Mouse (Mus musculus): ENCODE results near the gene Lamtor4. TPM values are rescaled to one million over a fixed set of nuclear protein-coding genes. Genes with fewer than 3 reads are reported as not detected.
"Not testable (repeated sequence)": the region's sequence is repeated elsewhere in the genome, so short reads cannot be mapped to it uniquely, and the experiment has no call there.

Lamtor4 gene
- 10 to 100 TPM; 65.5 to 69.9 TPM for total RNA-seq (2021)
- long read RNA-seq, experiment 1, transcript Lamtor4-202 (3 exons, 980 nt), result minor isoform, 24 of 83 reads
- long read RNA-seq, experiment 1, transcript Lamtor4-201 (4 exons, 877 nt), result major isoform, 57 of 83 reads
- long read RNA-seq, experiment 1, partial matches to known transcripts, result 0 of 83 reads
- long read RNA-seq, experiment 1, other reads (novel, unspliced or antisense), result 2 of 83 reads
- long read RNA-seq, experiment 2, transcript Lamtor4-202 (3 exons, 980 nt), result minor isoform, 24 of 65 reads
- long read RNA-seq, experiment 2, transcript Lamtor4-201 (4 exons, 877 nt), result major isoform, 40 of 65 reads
- long read RNA-seq, experiment 2, partial matches to known transcripts, result 0 of 65 reads
- long read RNA-seq, experiment 2, other reads (novel, unspliced or antisense), result 1 of 65 reads

GRCm38 (mm10) chr5:138255353-138256093 is at the start of gene Lamtor4:
TSS of gene Lamtor4 (plus strand) at chr5:138255482.
- peak; percentile 75 to 85 for DNase-seq (ENCODE audit: low spot score in 2 of 2)

GRCm38 (mm10) chr5:138207253-138207652 is 48.0 kb upstream of the Lamtor4 start:
- DNase-seq (ENCODE audit: low spot score in 2 of 2), result no peak

- no peak for DNase-seq (ENCODE audit: low spot score in 2 of 2)
Observed at GRCm38 (mm10) chr5:138207873-138208272, 47.4 kb upstream of the Lamtor4 start.

- not testable (repeated sequence) for DNase-seq (ENCODE audit: low spot score in 2 of 2)
Observed at GRCm38 (mm10) chr5:138216632-138217031, 38.6 kb upstream of the Lamtor4 start.

- DNase-seq (ENCODE audit: low spot score in 2 of 2), result no peak
Observed at GRCm38 (mm10) chr5:138219864-138220263, 35.4 kb upstream of the Lamtor4 start.

- peak; percentile 79 to 82 for DNase-seq (ENCODE audit: low spot score in 2 of 2)
Observed at GRCm38 (mm10) chr5:138222111-138222510, 33.2 kb upstream of the Lamtor4 start.

- no peak for DNase-seq (ENCODE audit: low spot score in 2 of 2)
Observed at GRCm38 (mm10) chr5:138223287-138223686, 32.0 kb upstream of the Lamtor4 start.

- no peak for DNase-seq (ENCODE audit: low spot score in 2 of 2)
Observed at GRCm38 (mm10) chr5:138225700-138226099, 29.6 kb upstream of the Lamtor4 start, which contains the start of gene Nxpe5. TSS of gene Nxpe5 (plus strand) at chr5:138225898.

GRCm38 (mm10) chr5:138226491-138226890 is 28.8 kb upstream of the Lamtor4 start:
- no peak for DNase-seq (ENCODE audit: low spot score in 2 of 2)

GRCm38 (mm10) chr5:138227367-138227766 is 27.9 kb upstream of the Lamtor4 start:
- DNase-seq (ENCODE audit: low spot score in 2 of 2), result no peak

- no peak for DNase-seq (ENCODE audit: low spot score in 2 of 2)
Observed at GRCm38 (mm10) chr5:138228026-138228425, 27.3 kb upstream of the Lamtor4 start.

GRCm38 (mm10) chr5:138229511-138229910 is 25.8 kb upstream of the Lamtor4 start:
- no peak for DNase-seq (ENCODE audit: low spot score in 2 of 2)

GRCm38 (mm10) chr5:138233778-138234177 is 21.5 kb upstream of the Lamtor4 start:
- DNase-seq (ENCODE audit: low spot score in 2 of 2), result no peak

- DNase-seq (ENCODE audit: low spot score in 2 of 2), result no peak
Observed at GRCm38 (mm10) chr5:138234224-138234623, 21.1 kb upstream of the Lamtor4 start.

- no peak for DNase-seq (ENCODE audit: low spot score in 2 of 2)
Observed at GRCm38 (mm10) chr5:138241511-138241910, 13.8 kb upstream of the Lamtor4 start.

- DNase-seq (ENCODE audit: low spot score in 2 of 2), result no peak
Observed at GRCm38 (mm10) chr5:138251144-138251543, 4.1 kb upstream of the Lamtor4 start.

- no peak for DNase-seq (ENCODE audit: low spot score in 2 of 2)
Observed at GRCm38 (mm10) chr5:138253061-138253460, 2.2 kb upstream of the Lamtor4 start.

GRCm38 (mm10) chr5:138256094-138256467 is 799 bp downstream of the Lamtor4 start:
- DNase-seq (ENCODE audit: low spot score in 2 of 2), result no peak

GRCm38 (mm10) chr5:138256966-138257584 is 1.8 kb downstream of the Lamtor4 start:
- DNase-seq (ENCODE audit: low spot score in 2 of 2), result no peak

GRCm38 (mm10) chr5:138257585-138257978 is 2.3 kb downstream of the Lamtor4 start:
- DNase-seq (ENCODE audit: low spot score in 2 of 2), result no peak

- DNase-seq (ENCODE audit: low spot score in 2 of 2), result no peak
Observed at GRCm38 (mm10) chr5:138258078-138258477, 2.8 kb downstream of the Lamtor4 start.

GRCm38 (mm10) chr5:138258542-138258941 is 3.3 kb downstream of the Lamtor4 start:
- DNase-seq (ENCODE audit: low spot score in 2 of 2), result no peak

All from adrenal gland, postnatal 4 days (tissue).